Comparison of ENCODE assay signal across 9 mouse cellular contexts in the genomic region with DNA sequence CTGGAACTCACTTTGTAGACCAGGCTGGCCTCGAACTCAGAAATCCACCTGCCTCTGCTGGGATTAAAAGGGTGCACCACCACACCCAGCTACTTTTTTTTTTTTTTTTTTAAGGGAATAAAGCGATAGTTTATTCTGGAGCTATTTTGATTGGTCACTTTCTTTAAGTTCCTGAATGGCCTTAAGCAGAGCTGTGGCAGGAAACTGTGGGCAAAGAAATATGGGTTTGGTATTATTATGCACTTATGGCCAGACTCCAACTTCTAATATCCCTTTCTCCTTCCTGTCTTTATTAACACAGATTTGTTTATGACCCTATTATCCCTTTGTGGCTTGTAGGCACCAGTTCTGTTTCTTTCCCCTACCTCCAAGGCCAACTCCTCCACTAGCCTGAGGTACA. TPM values are rescaled to one million over a fixed set of nuclear protein-coding genes. Genes with fewer than 3 reads are reported as not detected.
DNase-seq lines count a peak whose midpoint lies in the region; ATAC-seq and TF ChIP-seq lines count a peak whose summit lies in the region.
"Had no signal": no experiment of that assay in that cellular context is flagged by ENCODE, and none has a peak within 500 bp of the region (broad histone marks: within the 10 kb centered on the region; RNA-seq: fewer than 3 reads in every experiment).

No protein-coding gene starts in this region.

- no peak for TF ChIP-seq CTCF in CH12.LX (conservative IDR thresholded peaks at IDR 0.05 in 1 of 2, IDR thresholded peaks at IDR 0.05 in 1 of 2; ENCODE audit: low read depth in 2 of 2, low read length in 2 of 2)
- no peak for TF ChIP-seq CTCF in liver, embryonic 14.5 days (IDR thresholded peaks at IDR 0.05; ENCODE audit: low read depth)

- peak overlapping the region; percentile 56 for H3K4me3 ChIP-seq in heart, embryonic 16.5 days (ENCODE audit: low read length)
- H3K4me3 ChIP-seq in CH12.LX (replicated peaks in 1 of 3; ENCODE audit: low read depth in 2 of 3, low read length in 2 of 3, poor library complexity in 1 of 3), result no peak overlapping the region
- peak overlapping the region; percentile 53 for H3K4me3 ChIP-seq in embryonic facial prominence, embryonic 13.5 days
- H3K4me3 ChIP-seq in liver, embryonic 14.5 days (ENCODE audit: insufficient read depth in 1 of 2, low read depth in 2 of 2, low read length in 2 of 2), result peak overlapping the region; percentile 68 to 84

- dilution Hi-C loops in CH12.LX (cut with MboI; ENCODE audit: extremely low pct_ligation_motif_present, extremely low pct_unique_long_range_greater_than_20kb, low sequenced_read_pairs), result no loop called here

- H3K9me3 ChIP-seq in heart, embryonic 16.5 days (replicated peaks; ENCODE audit: control insufficient read depth, low read length), result no peaks in the 10 kb centered on the region
- H3K9me3 ChIP-seq in CH12.LX (replicated peaks; ENCODE audit: low read length), result peaks cover 2% of the 10 kb centered on the region
- no peaks in the 10 kb centered on the region for H3K9me3 ChIP-seq in embryonic facial prominence, embryonic 13.5 days
- no peaks in the 10 kb centered on the region for H3K9me3 ChIP-seq in liver, embryonic 14.5 days (ENCODE audit: control insufficient read depth, low read length)

- 41% methylated on average over 2 of the region's 2 CpGs for WGBS in heart, embryonic 16.5 days
- 53% methylated on average over 2 of the region's 2 CpGs for WGBS in embryonic facial prominence, embryonic 13.5 days
- WGBS in liver, embryonic 14.5 days (ENCODE audit: insufficient replicate concordance), result 44% methylated on average over 2 of the region's 2 CpGs

- H3K27me3 ChIP-seq in heart, embryonic 16.5 days (ENCODE audit: control insufficient read depth, insufficient read depth, low read length), result no peaks in the 10 kb centered on the region
- H3K27me3 ChIP-seq in CH12.LX (replicated peaks), result no peaks in the 10 kb centered on the region
- no peaks in the 10 kb centered on the region for H3K27me3 ChIP-seq in embryonic facial prominence, embryonic 13.5 days
- H3K27me3 ChIP-seq in liver, embryonic 14.5 days (ENCODE audit: control insufficient read depth, insufficient read depth, low read length), result no peaks in the 10 kb centered on the region

- no peak for TF ChIP-seq EP300 in CH12.LX (IDR thresholded peaks at IDR 0.05; ENCODE audit: low read length)
- no peak for TF ChIP-seq EP300 in liver, embryonic 14.5 days (IDR thresholded peaks at IDR 0.05; ENCODE audit: low read depth)

- peak overlapping the region; percentile 38 for H3K9ac ChIP-seq in heart, embryonic 16.5 days (ENCODE audit: low read length)
- H3K9ac ChIP-seq in CH12.LX (ENCODE audit: insufficient read depth, low read depth), result no peak overlapping the region
- H3K9ac ChIP-seq in embryonic facial prominence, embryonic 13.5 days, result peak overlapping the region; percentile 81; the same call in 1 of the 2 replicates
- H3K9ac ChIP-seq in liver, embryonic 14.5 days (replicated peaks), result no peak overlapping the region; the same call in 1 of the 2 replicates

- intact Hi-C loops in left cerebral cortex, postnatal 10 days (cut with DNase I), result no loop called here

- H3K4me2 ChIP-seq in heart, embryonic 16.5 days (ENCODE audit: low read depth, low read length), result peak overlapping the region; percentile 85
- peak overlapping the region; percentile 42; the same call in 1 of the 2 replicates for H3K4me2 ChIP-seq in CH12.LX (ENCODE audit: insufficient read depth, low read depth, poor library complexity, severe bottlenecking)
- H3K4me2 ChIP-seq in embryonic facial prominence, embryonic 13.5 days, result peak overlapping the region; percentile 89
- peak overlapping the region; percentile 71 for H3K4me2 ChIP-seq in liver, embryonic 14.5 days (ENCODE audit: low read depth)

- in situ Hi-C loops in CH12.LX (cut with MboI; ENCODE audit: low pct_ligation_motif_present, low pct_unique_long_range_greater_than_20kb, low sequenced_read_pairs), result no loop called here

- no peak for TF ChIP-seq RAD21 in CH12.LX (IDR thresholded peaks at IDR 0.05; ENCODE audit: low read depth, low read length)

- peak overlapping the region; percentile 100 for H3K27ac ChIP-seq in heart, embryonic 16.5 days (ENCODE audit: low read length)
- no peak overlapping the region for H3K27ac ChIP-seq in CH12.LX (ENCODE audit: insufficient read depth, low read depth)
- peak overlapping the region; percentile 84 for H3K27ac ChIP-seq in embryonic facial prominence, embryonic 13.5 days
- peak overlapping the region; percentile 87 for H3K27ac ChIP-seq in liver, embryonic 14.5 days

- peaks cover 36% of the 10 kb centered on the region for H3K4me1 ChIP-seq in heart, embryonic 16.5 days (ENCODE audit: control insufficient read depth, insufficient read depth, low read length)
- peaks cover 18 to 51% of the 10 kb centered on the region in 2 experiments for H3K4me1 ChIP-seq in CH12.LX (ENCODE audit: control insufficient read depth in 1 of 2, insufficient read depth in 2 of 2)
- peaks cover 57% of the 10 kb centered on the region for H3K4me1 ChIP-seq in embryonic facial prominence, embryonic 13.5 days
- H3K4me1 ChIP-seq in liver, embryonic 14.5 days (replicated peaks; ENCODE audit: control insufficient read depth in 2 of 2, insufficient read depth in 2 of 2, low read length in 1 of 2), result peaks cover 49 to 64% of the 10 kb centered on the region in 2 experiments

- no peak for ATAC-seq in heart, embryonic 16.5 days (replicated peaks; ENCODE audit: extremely low read depth, insufficient read depth, low FRiP score)
- ATAC-seq in embryonic facial prominence, embryonic 13.5 days (ENCODE audit: insufficient number of reproducible peaks, insufficient read depth, low FRiP score, low TSS enrichment, low read depth), result no peak
- no peak for ATAC-seq in liver, embryonic 14.5 days (ENCODE audit: insufficient read depth)

- TF ChIP-seq POLR2A in CH12.LX (IDR thresholded peaks at IDR 0.05; ENCODE audit: low read depth, low read length), result no peak

- peaks cover 51% of the 10 kb centered on the region for H3K79me2 ChIP-seq in CH12.LX (replicated peaks; ENCODE audit: control insufficient read depth, extremely low read depth, insufficient read depth, poor library complexity, severe bottlenecking)

- H3K36me3 ChIP-seq in heart, embryonic 16.5 days (ENCODE audit: control insufficient read depth, insufficient read depth), result peaks cover 12% of the 10 kb centered on the region
- peaks cover 38 to 50% of the 10 kb centered on the region in 2 experiments for H3K36me3 ChIP-seq in CH12.LX (replicated peaks in 1 of 2; ENCODE audit: control insufficient read depth in 1 of 2, insufficient read depth in 1 of 2, low read length in 1 of 2)
- H3K36me3 ChIP-seq in embryonic facial prominence, embryonic 13.5 days, result peaks cover 30% of the 10 kb centered on the region
- H3K36me3 ChIP-seq in liver, embryonic 14.5 days (replicated peaks; ENCODE audit: control insufficient read depth, insufficient read depth, low read depth), result peaks cover 28% of the 10 kb centered on the region

- DNase-seq in heart, adult 18-20 months, result no peak
- no peak for DNase-seq in CH12.LX (ENCODE audit: extremely low read depth)
- DNase-seq in liver, embryonic 14.5 days (ENCODE audit: low read depth in 3 of 3, low spot score in 3 of 3), result no peak
- DNase-seq in thymus, postnatal 10 days (ENCODE audit: low spot score in 2 of 2), result no peak
- DNase-seq in left cerebral cortex, postnatal 10 days (ENCODE audit: extremely low spot score in 1 of 2, low spot score in 2 of 2), result no peak
- no peak for DNase-seq in frontal cortex, postnatal 10 days (ENCODE audit: low spot score in 2 of 2)
- DNase-seq: cerebellum, postnatal 14 days had no signal

RNA-seq across cellular contexts. Expression of a gene that starts 2.2 kb away (rescaled TPM):
- polyA plus RNA-seq in heart, embryonic 16.5 days (2015; fragmentation: Nextera tagmentation; extraction: Ambion mirVana), result 67.7 and 72.3 TPM in 2 replicates
- 10 to 100 TPM; 33.2 to 36.1 TPM for total RNA-seq in heart, adult 18-20 months (2021)
- total RNA-seq in CH12.LX (2012; rRNA removed) (23.1 and 24.2 TPM in 2 replicates), CH12.LX (2014; rRNA removed) (40.2 and 40.6 TPM in 2 replicates)
- 32.1 and 32.3 TPM in 2 replicates for polyA plus RNA-seq in CH12.LX (2012; ENCODE audit: insufficient read length, low read depth)
- polyA plus RNA-seq in embryonic facial prominence, embryonic 13.5 days (2015; fragmentation: Nextera tagmentation; extraction: Ambion mirVana), result 91.4 and 93.3 TPM in 2 replicates
- polyA plus RNA-seq in liver, embryonic 14.5 days (2012; rRNA removed), result 36.9 and 38.8 TPM in 2 replicates
- 27.5 and 30.6 TPM in 2 replicates for polyA plus RNA-seq in liver, embryonic 14.5 days (2014; fragmentation: Nextera tagmentation; extraction: Ambion mirVana)
- 10 to 100 TPM; 12.2 to 13.8 TPM for total RNA-seq in left cerebral cortex, postnatal 10 days (2021)

RNA-seq across cellular contexts. Expression of a gene that starts 2.2 kb away (rescaled TPM):
- 288 and 304 TPM in 2 replicates for polyA plus RNA-seq in heart, embryonic 16.5 days (2015; fragmentation: Nextera tagmentation; extraction: Ambion mirVana)
- total RNA-seq in heart, adult 18-20 months (2021), result 1 to 10 TPM; 4.6 to 4.8 TPM
- total RNA-seq in CH12.LX (2012; rRNA removed) (173 and 195 TPM in 2 replicates), CH12.LX (2014; rRNA removed) (224 and 268 TPM in 2 replicates)
- 200 and 270 TPM in 2 replicates for polyA plus RNA-seq in CH12.LX (2012; ENCODE audit: insufficient read length, low read depth)
- 513 and 525 TPM in 2 replicates for polyA plus RNA-seq in embryonic facial prominence, embryonic 13.5 days (2015; fragmentation: Nextera tagmentation; extraction: Ambion mirVana)
- 133 and 172 TPM in 2 replicates for polyA plus RNA-seq in liver, embryonic 14.5 days (2012; rRNA removed)
- polyA plus RNA-seq in liver, embryonic 14.5 days (2014; fragmentation: Nextera tagmentation; extraction: Ambion mirVana), result 288 and 295 TPM in 2 replicates
- total RNA-seq in left cerebral cortex, postnatal 10 days (2021), result 1 to 10 TPM; 7.4 to 8.0 TPM

RNA-seq across cellular contexts. Expression of a gene that starts 8.8 kb away (rescaled TPM):
- 38.8 and 41.0 TPM in 2 replicates for polyA plus RNA-seq in heart, embryonic 16.5 days (2015; fragmentation: Nextera tagmentation; extraction: Ambion mirVana)
- total RNA-seq in heart, adult 18-20 months (2021), result 10 to 100 TPM; 59.5 to 63.8 TPM
- 26.9 and 29.0 TPM in 2 replicates for total RNA-seq in CH12.LX (2012; rRNA removed)
- 28.7 and 31.1 TPM in 2 replicates for total RNA-seq in CH12.LX (2014; rRNA removed)
- polyA plus RNA-seq in CH12.LX (2012; ENCODE audit: insufficient read length, low read depth), result 25.9 and 26.0 TPM in 2 replicates
- 29.4 and 29.5 TPM in 2 replicates for polyA plus RNA-seq in embryonic facial prominence, embryonic 13.5 days (2015; fragmentation: Nextera tagmentation; extraction: Ambion mirVana)
- polyA plus RNA-seq in liver, embryonic 14.5 days (2012; rRNA removed), result 8.7 and 9.2 TPM in 2 replicates
- 13.0 and 13.2 TPM in 2 replicates for polyA plus RNA-seq in liver, embryonic 14.5 days (2014; fragmentation: Nextera tagmentation; extraction: Ambion mirVana)
- total RNA-seq in left cerebral cortex, postnatal 10 days (2021), result 10 to 100 TPM; 31.9 to 32.7 TPM

RNA-seq across cellular contexts. Expression of a gene that starts 9.6 kb away (rescaled TPM):
- 21.8 and 24.0 TPM in 2 replicates for polyA plus RNA-seq in heart, embryonic 16.5 days (2015; fragmentation: Nextera tagmentation; extraction: Ambion mirVana)
- total RNA-seq in heart, adult 18-20 months (2021), result 10 to 100 TPM; 15.3 to 17.0 TPM
- total RNA-seq in CH12.LX (2012; rRNA removed), result 40.2 and 40.8 TPM in 2 replicates
- 21.5 and 21.9 TPM in 2 replicates for total RNA-seq in CH12.LX (2014; rRNA removed)
- 29.7 and 31.7 TPM in 2 replicates for polyA plus RNA-seq in CH12.LX (2012; ENCODE audit: insufficient read length, low read depth)
- polyA plus RNA-seq in embryonic facial prominence, embryonic 13.5 days (2015; fragmentation: Nextera tagmentation; extraction: Ambion mirVana), result 47.8 and 50.5 TPM in 2 replicates
- polyA plus RNA-seq in liver, embryonic 14.5 days (2012; rRNA removed), result 12.9 and 15.2 TPM in 2 replicates
- polyA plus RNA-seq in liver, embryonic 14.5 days (2014; fragmentation: Nextera tagmentation; extraction: Ambion mirVana), result 8.4 and 10.7 TPM in 2 replicates
- total RNA-seq in left cerebral cortex, postnatal 10 days (2021), result 10 to 100 TPM; 46.0 to 50.6 TPM

RNA-seq across cellular contexts. Expression of a gene that starts 16.1 kb away (rescaled TPM):
- polyA plus RNA-seq in heart, embryonic 16.5 days (2015; fragmentation: Nextera tagmentation; extraction: Ambion mirVana), result 67.5 and 74.8 TPM in 2 replicates
- 10 to 100 TPM; 70.0 to 76.0 TPM for total RNA-seq in heart, adult 18-20 months (2021)
- total RNA-seq in CH12.LX (2012; rRNA removed) (16.3 and 18.4 TPM in 2 replicates), CH12.LX (2014; rRNA removed) (14.1 and 14.6 TPM in 2 replicates)
- polyA plus RNA-seq in CH12.LX (2012; ENCODE audit: insufficient read length, low read depth), result 17.3 and 17.6 TPM in 2 replicates
- polyA plus RNA-seq in embryonic facial prominence, embryonic 13.5 days (2015; fragmentation: Nextera tagmentation; extraction: Ambion mirVana), result 25.2 and 27.7 TPM in 2 replicates
- polyA plus RNA-seq in liver, embryonic 14.5 days (2012; rRNA removed), result 2.2 and 3.1 TPM in 2 replicates
- 2.8 and 3.3 TPM in 2 replicates for polyA plus RNA-seq in liver, embryonic 14.5 days (2014; fragmentation: Nextera tagmentation; extraction: Ambion mirVana)
- 10 to 100 TPM; 32.8 to 33.8 TPM for total RNA-seq in left cerebral cortex, postnatal 10 days (2021)

Comparison
In these comparisons a context has a peak if more than half of its experiments do, and no peak if none do; other contexts are left out.
1. H3K4me3 ChIP-seq: peak in heart, embryonic 16.5 days (single experiment), embryonic facial prominence, embryonic 13.5 days (single experiment) and liver, embryonic 14.5 days (2 of 2); none in CH12.LX (0 of 3).
2. H3K9ac ChIP-seq: peak in heart, embryonic 16.5 days (single experiment) and embryonic facial prominence, embryonic 13.5 days (single experiment); none in CH12.LX (single experiment) and liver, embryonic 14.5 days (single experiment).
3. Peak in every context shown above with its lines, with median percentiles within 50 percentile points of each other: H3K4me2 ChIP-seq.